Mouse (Mus musculus) spleen, adult 2 months (tissue): Measurements from ENCODE around the gene A130010J15Rik. TPM values are rescaled to one million over a fixed set of nuclear protein-coding genes. Genes with fewer than 3 reads are reported as not detected.

Experiments
- DNase-seq, 2 experiments: peaks; one replicate each; pipeline versions ENCODE4 v3.0.0 to v3.0.0-alpha.2; 2012 to 2021; ENCODE audit warnings: low spot score in 2 of 2, low read depth in 1 of 2
- H3K27ac ChIP-seq: fragments of 200-500 bp; 2 replicates; pipeline ENCODE4 v1.5.1; 2012; ENCODE audit warnings: low read length, inconsistent platforms; ENCODE audit not compliant: insufficient read depth
- H3K27me3 ChIP-seq: fragments of 200-500 bp; 2 replicates; pipeline ENCODE4 v1.6.1; 2012; ENCODE audit warnings: mild to moderate bottlenecking, moderate library complexity, low read length, inconsistent platforms; ENCODE audit not compliant: control insufficient read depth, insufficient read depth
- H3K36me3 ChIP-seq: fragments of 200-500 bp; 2 replicates; pipeline ENCODE4 v1.6.1; 2012; ENCODE audit warnings: mild to moderate bottlenecking, low read length, inconsistent platforms; ENCODE audit not compliant: control insufficient read depth, insufficient read depth
- H3K4me1 ChIP-seq: fragments of 200-500 bp; 2 replicates; pipeline ENCODE4 v1.6.1; 2011; ENCODE audit warnings: inconsistent platforms; ENCODE audit not compliant: control insufficient read depth, insufficient read depth, insufficient read length
- H3K4me3 ChIP-seq: fragments of 200-500 bp; 2 replicates; pipeline ENCODE4 v1.5.1; 2011; ENCODE audit warnings: mild to moderate bottlenecking, inconsistent platforms; ENCODE audit not compliant: insufficient read depth, insufficient read length; ENCODE audit errors: extremely low read depth
- CTCF ChIP-seq: fragments of 200-500 bp; IDR thresholded peaks from 2 replicates; pipeline ENCODE4 v1.5.1; 2011; ENCODE audit warnings: mild to moderate bottlenecking, inconsistent platforms; ENCODE audit not compliant: insufficient read depth, insufficient read length, insufficient replicate concordance; ENCODE audit errors: extremely low read depth
- POLR2A ChIP-seq: fragments of 200-500 bp; IDR thresholded peaks from 2 replicates; pipeline ENCODE4 v1.6.1; 2011; ENCODE audit warnings: low read depth, low read length, inconsistent platforms
- WGBS: fragments of 180-500 bp; shearing (Covaris S2); methylation state at CpG from one replicate; pipeline ENCODE4 v1.1.7; 2018; 5-methylcytosine and 5-hydroxymethylcytosine counted together
- polyA plus RNA-seq: library from polyadenylated mRNA; depleted of rRNA; stranded (reverse); fragments of >200 nt; gene quantifications from 2 replicates; pipeline ENCODE4 v1.2.3, GENCODE M21; 2012

A130010J15Rik gene
- polyA plus RNA-seq, 1 experiment = 1.8 TPM

DNA sequence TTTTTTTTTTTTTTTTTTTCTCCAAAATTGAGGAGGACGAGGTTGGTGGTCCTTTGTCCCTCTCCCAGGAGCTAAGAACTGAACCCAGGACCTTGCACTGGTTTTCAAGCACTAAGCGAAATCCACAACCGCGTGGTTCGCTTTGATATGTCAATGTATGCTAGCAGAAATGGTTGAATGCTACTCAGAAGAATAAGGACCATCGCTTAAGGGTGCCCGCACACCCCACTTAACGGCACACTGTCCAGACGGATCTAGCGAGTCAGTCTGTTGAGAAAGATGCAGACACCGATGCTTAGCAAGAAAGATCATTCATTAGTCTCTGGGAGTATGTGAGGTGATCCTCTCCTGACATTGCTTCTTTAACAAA lies 37.4 kb upstream of the A130010J15Rik start:
- Histone ChIP-seq H3K27me3 (no peaks in the 10 kb centered on the region), H3K27ac (peak overlapping the region; percentile 24; the same call in 1 of the 2 replicates), H3K4me1 (peaks cover 2% of the 10 kb centered on the region; the same call in 1 of the 2 replicates), H3K36me3 (peaks cover 8% of the 10 kb centered on the region), H3K4me3 (peak overlapping the region; percentile 4; the same call in 1 of the 2 replicates)
- peak in 1 of 2 experiments; percentile 9 for DNase-seq
- WGBS = 55% methylated on average over 11 of the region's 11 CpGs
- TF ChIP-seq POLR2A = no peak
- TF ChIP-seq CTCF = no peak

DNA sequence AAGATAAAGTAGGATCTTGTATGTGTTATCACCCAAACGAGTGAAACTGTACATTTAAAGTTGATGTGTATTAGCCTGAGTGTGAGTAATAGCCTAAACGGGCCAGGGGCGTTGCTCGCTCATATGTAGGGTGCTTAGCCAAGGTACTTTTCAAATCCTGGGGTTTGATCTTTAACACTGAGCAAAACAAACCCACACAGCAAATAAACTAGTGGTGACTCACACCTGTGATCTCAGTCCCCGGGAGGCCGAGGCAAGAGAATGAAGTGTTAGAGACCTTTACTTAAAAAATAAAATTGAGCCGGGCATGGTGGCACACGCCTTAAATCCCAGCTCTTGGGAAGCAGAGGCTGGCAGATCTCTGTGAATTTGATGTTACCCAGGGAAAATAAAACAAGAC lies 37.0 kb upstream of the A130010J15Rik start:
- TF ChIP-seq CTCF (no peak), POLR2A (no peak)
- WGBS = 78% methylated on average over 8 of the region's 8 CpGs
- Histone ChIP-seq H3K4me3 (no peak overlapping the region), H3K36me3 (peaks cover 8% of the 10 kb centered on the region), H3K4me1 (peaks cover 2% of the 10 kb centered on the region; the same call in 1 of the 2 replicates), H3K27ac (no peak overlapping the region), H3K27me3 (no peaks in the 10 kb centered on the region)
- no peak for DNase-seq

DNA sequence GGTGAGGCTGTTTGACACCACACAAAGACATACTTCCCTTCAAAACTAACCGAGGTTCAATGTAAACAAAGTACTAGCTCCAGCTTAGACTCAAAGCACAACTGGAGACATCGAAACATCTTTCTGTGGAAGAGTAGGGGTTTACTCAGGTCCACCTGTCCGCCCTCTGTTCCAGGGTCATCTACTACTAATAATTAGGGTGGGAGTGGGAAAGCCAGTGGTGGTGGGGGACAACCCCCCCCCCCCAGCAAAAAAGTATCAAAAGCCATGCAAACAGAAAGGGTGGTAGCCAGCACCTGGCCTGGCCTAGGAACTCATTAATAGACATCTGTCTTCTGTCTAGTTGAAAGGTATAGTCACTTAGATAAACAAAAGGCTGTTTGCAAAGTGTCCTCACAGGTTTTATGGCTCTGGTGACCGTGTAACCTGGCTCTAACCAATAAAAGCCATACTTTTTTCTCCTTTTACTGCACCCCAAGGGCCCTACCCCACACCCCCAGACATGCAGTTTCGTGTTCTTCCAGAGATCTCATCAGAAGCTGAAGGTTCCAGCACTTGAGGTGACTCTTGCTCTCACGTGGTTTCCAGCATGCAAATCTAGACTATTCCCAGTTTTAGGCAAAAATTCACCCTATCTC lies 36.4 kb upstream of the A130010J15Rik start:
- DNase-seq = no peak
- no peak for TF ChIP-seq POLR2A
- no peak for TF ChIP-seq CTCF
- Histone ChIP-seq H3K4me1 (peaks cover 2% of the 10 kb centered on the region; the same call in 1 of the 2 replicates), H3K4me3 (no peak overlapping the region), H3K27me3 (no peaks in the 10 kb centered on the region), H3K27ac (no peak overlapping the region), H3K36me3 (peaks cover 8% of the 10 kb centered on the region)
- WGBS = 82% methylated on average over 6 of the region's 6 CpGs

DNA sequence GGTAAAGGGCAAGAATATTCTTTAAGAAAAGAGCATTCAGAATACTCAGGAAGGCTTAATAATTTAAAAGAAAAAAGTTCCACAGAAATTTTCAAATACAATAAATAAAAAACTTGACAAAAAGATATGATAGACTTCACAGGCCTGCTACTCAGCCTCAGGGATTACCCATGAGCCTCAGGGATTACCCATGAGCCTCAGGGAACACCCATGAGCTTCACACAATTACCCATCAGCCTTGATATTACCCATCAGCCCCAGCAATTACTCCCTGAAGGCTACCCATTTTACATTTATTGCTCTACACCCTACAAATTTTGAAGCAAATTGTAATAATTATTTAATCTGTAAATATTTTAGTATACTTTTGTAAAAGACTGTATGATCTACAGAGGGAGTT lies 35.5 kb upstream of the A130010J15Rik start:
- no peak overlapping the region for H3K27ac ChIP-seq
- H3K36me3 ChIP-seq = peaks cover 5% of the 10 kb centered on the region
- TF ChIP-seq POLR2A = no peak
- TF ChIP-seq CTCF = no peak
- H3K27me3 ChIP-seq = no peaks in the 10 kb centered on the region
- H3K4me3 ChIP-seq = no peak overlapping the region
- H3K4me1 ChIP-seq = peaks cover 2% of the 10 kb centered on the region; the same call in 1 of the 2 replicates
- no peak for DNase-seq

DNA sequence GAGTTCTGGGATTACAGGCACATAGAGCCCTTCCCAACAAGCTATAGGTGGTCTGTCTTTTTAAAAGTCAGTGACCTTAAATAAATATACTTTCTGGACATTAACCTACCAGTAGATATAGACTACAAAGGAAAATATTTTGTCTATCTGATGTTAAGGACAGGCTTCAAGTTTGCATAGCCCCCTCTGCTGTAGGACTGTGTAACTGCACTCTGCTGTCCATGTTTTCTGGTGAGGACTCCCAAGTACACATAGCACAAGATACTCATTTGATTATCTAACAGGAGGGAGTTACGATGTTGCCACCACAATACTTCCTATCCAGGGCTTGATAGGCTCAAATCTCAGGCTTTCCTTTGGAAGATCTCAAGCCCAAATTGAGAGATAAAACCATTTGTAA lies 34.1 kb upstream of the A130010J15Rik start:
- WGBS = 94% methylated on average over 1 of the region's 1 CpGs
- H3K4me3 ChIP-seq = no peak overlapping the region
- no peaks in the 10 kb centered on the region for H3K27me3 ChIP-seq
- no peak for TF ChIP-seq POLR2A
- H3K4me1 ChIP-seq = peaks cover 2% of the 10 kb centered on the region; the same call in 1 of the 2 replicates
- H3K27ac ChIP-seq = no peak overlapping the region
- no peaks in the 10 kb centered on the region for H3K36me3 ChIP-seq
- no peak for DNase-seq

DNA sequence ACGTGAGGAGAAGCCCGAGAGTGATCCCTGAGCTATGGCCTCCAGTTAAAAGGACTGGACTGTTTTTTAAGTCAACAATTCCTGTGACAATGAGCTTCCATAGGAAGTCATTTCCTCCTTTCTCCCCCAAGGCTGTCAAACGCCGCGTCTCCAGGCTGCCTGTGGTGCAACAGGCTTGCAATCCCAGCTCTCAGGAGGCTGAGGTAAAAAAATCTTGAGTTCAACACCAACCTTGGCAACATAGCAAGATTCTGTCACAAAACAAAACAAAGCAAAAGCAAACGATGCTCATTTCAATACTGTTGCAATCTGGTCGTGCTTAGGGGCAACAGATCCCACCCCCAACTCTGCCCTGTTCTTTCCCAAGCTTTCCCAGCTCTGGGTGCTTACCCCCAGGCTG lies 29.8 kb upstream of the A130010J15Rik start:
- Histone ChIP-seq H3K36me3 (no peaks in the 10 kb centered on the region), H3K27ac (no peak overlapping the region), H3K27me3 (no peaks in the 10 kb centered on the region), H3K4me1 (no peaks in the 10 kb centered on the region), H3K4me3 (no peak overlapping the region)
- TF ChIP-seq CTCF (no peak), POLR2A (no peak)
- 65% methylated on average over 7 of the region's 7 CpGs for WGBS
- no peak for DNase-seq

DNA sequence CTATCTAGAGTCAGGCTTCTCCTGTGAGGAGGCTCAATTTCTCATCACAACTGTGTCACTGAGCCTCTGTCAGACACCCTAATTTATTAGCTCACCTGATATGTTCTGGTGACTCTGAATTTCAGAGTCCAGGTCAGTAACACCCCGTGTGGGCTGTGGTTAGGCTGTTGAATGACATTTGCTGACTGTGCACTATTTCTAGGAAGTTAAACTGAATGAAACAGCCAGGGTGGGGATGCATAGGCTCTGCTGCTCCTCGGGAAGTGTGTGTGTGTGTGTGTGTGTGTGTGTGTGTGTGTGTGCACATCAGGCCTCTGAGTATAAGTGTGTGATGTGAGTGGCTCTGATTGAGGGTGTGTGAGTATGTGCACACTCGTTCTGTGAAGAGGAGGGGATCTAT lies 29.2 kb upstream of the A130010J15Rik start:
- no peaks in the 10 kb centered on the region for H3K27me3 ChIP-seq
- WGBS = 8% methylated on average over 3 of the region's 3 CpGs
- no peak overlapping the region for H3K27ac ChIP-seq
- no peaks in the 10 kb centered on the region for H3K36me3 ChIP-seq
- TF ChIP-seq POLR2A = no peak
- no peak for TF ChIP-seq CTCF
- H3K4me3 ChIP-seq = no peak overlapping the region
- no peak for DNase-seq
- H3K4me1 ChIP-seq = no peaks in the 10 kb centered on the region
